Mouse (Mus musculus) hindbrain, embryonic 10.5 days (tissue): ENCODE data around the gene Gm13290. TPM values are rescaled to one million over a fixed set of nuclear protein-coding genes. Genes with fewer than 3 reads are reported as not detected.
"Not testable (repeated sequence)": the region's sequence is repeated elsewhere in the genome, so short reads cannot be mapped to it uniquely, and the experiment has no call there.

Experiments
- DNase-seq: peaks from one replicate; pipeline ENCODE4 v3.0.0-alpha.2; 2017; ENCODE audit warnings: low spot score
- H3K27ac ChIP-seq: fragments of 300-500 bp; sonication (generic); 2 replicates; pipeline ENCODE4 v1.5.1; 2016; ENCODE audit warnings: mild to moderate bottlenecking, moderate library complexity
- H3K27me3 ChIP-seq: fragments of 300-500 bp; sonication (generic); 2 replicates; pipeline ENCODE4 v1.6.1; 2016; ENCODE audit warnings: mild to moderate bottlenecking; ENCODE audit not compliant: poor library complexity, insufficient read depth, severe bottlenecking
- H3K36me3 ChIP-seq: fragments of 300-500 bp; sonication (generic); 2 replicates; pipeline ENCODE4 v1.6.1; 2016; ENCODE audit warnings: mild to moderate bottlenecking, moderate library complexity
- H3K4me1 ChIP-seq: fragments of 300-500 bp; sonication (generic); replicated peaks from 2 replicates; pipeline ENCODE4 v1.6.1; 2016; ENCODE audit warnings: mild to moderate bottlenecking
- H3K4me3 ChIP-seq: fragments of 300-500 bp; sonication (generic); 2 replicates; pipeline ENCODE4 v1.5.1; 2016; ENCODE audit warnings: mild to moderate bottlenecking, moderate library complexity
- H3K9me3 ChIP-seq: fragments of 300-500 bp; sonication (generic); 2 replicates; pipeline ENCODE4 v1.6.1; 2016; ENCODE audit warnings: mild to moderate bottlenecking, moderate library complexity
- WGBS: fragments of 180-500 bp; shearing (Covaris S2); methylation state at CpG from one replicate; pipeline ENCODE4 v1.1.7; 2016; 5-methylcytosine and 5-hydroxymethylcytosine counted together
- polyA plus RNA-seq: library from polyadenylated mRNA; unstranded; fragments of >200 nt; fragmentation: Nextera tagmentation; extraction: Ambion mirVana; gene quantifications from 2 replicates; pipeline ENCODE4 v1.2.1, GENCODE M21; 2016

Gm13290 gene
- 0.22 TPM in 1 of 2 replicates, not detected in the other for polyA plus RNA-seq

DNA sequence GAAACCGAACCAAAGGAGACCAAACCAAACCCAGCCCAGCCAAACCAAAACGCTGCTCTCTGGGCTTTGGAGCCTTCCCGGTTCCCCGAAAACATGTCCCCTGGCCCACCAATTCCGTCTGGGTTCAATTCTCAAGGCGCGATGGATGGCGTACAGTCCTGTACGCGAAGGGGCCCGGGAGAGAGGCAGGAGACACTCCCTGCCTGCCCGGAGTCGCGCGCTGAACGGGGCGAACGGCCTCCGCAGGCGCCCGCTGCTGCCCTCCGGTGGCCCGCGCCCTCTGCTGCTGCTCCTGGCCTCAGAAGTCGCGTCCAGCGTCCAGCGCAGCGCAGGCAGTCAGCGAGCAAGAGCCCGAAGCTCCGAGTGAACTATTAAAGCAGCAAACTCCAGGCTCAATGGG lies at the start of gene Gm13290:
Gene Gm13290, plus strand, starts transcription at position 301 of the 400 bp plus-strand sequence.
- H3K4me3 ChIP-seq, H3K9me3 ChIP-seq, H3K4me1 ChIP-seq, H3K27ac ChIP-seq, DNase-seq, H3K27me3 ChIP-seq, H3K36me3 ChIP-seq: not testable (repeated sequence)
- WGBS = no CpG with 5 or more reads among the region's 32 CpGs

DNA sequence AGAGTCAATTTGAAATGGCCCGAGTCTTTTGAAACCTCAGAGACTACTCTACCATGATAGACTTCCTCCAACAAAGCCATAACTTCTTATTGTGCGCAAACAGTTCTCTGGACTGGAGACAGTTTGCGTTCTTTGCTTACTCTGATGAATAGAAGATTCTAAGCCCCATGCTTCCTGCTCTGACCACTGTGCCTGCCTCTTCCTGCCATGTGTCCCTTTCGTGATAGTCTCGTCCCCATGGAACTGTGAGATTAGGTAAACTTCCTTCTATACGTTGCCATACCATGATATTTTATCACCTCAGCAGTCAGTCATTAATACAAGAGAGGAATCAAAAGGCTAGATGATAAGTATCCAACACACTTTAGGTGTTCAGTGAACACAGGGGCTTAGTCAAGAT lies 46.9 kb upstream of the Gm13290 start:
- Histone ChIP-seq H3K4me3 (no peak overlapping the region), H3K27me3 (no peaks in the 10 kb centered on the region), H3K4me1 (no peaks in the 10 kb centered on the region), H3K27ac (no peak overlapping the region), H3K36me3 (no peaks in the 10 kb centered on the region), H3K9me3 (no peaks in the 10 kb centered on the region)
- DNase-seq = no peak
- WGBS = 85% methylated on average over 6 of the region's 6 CpGs

DNA sequence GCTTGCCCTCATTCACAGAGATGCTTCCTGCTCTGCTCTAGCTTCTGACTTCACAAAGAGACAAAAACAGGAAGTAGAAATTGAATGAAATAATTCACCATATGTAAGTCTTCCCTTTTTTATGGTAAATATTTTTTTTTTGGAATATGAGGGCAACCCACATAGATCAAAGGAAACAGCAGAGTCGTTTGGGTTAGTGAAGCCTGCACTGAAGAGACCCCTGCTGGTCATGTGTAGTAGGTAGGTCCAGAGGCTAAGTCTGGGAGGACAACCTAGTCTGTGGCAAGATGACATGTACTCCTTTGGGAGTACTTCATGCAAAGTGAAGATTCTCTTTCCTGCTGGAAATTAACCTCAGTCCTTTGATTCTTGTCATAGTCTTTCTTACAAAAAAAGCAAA lies 46.3 kb upstream of the Gm13290 start:
- DNase-seq = no peak
- Histone ChIP-seq H3K27me3 (no peaks in the 10 kb centered on the region), H3K9me3 (no peaks in the 10 kb centered on the region), H3K4me3 (no peak overlapping the region), H3K27ac (no peak overlapping the region), H3K4me1 (no peaks in the 10 kb centered on the region), H3K36me3 (no peaks in the 10 kb centered on the region)
- WGBS = 5% methylated on average over 1 of the region's 1 CpGs

DNA sequence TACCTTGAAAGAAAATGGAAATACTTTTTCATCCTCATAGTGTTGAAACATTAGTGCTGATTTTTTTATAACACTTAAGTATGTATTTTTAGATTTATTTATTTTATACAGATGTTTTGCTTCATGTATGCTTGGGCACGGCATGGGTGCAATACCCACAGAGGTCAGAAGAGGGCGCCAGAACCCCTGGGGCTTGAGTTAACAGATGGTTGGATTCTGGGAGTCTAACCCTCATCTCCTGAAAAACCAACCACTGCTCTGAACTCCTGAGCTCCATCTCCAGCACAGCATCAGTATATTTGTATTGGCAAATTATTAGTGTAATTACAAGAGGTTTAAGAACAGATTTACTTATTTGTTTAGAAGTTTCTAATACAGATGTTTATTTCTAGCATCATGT lies 35.2 kb upstream of the Gm13290 start:
- peak; percentile 83 for DNase-seq
- Histone ChIP-seq H3K27me3 (no peaks in the 10 kb centered on the region), H3K36me3 (no peaks in the 10 kb centered on the region), H3K9me3 (no peaks in the 10 kb centered on the region), H3K4me1 (no peaks in the 10 kb centered on the region), H3K27ac (no peak overlapping the region), H3K4me3 (no peak overlapping the region)
- WGBS = 7% methylated on average over 2 of the region's 2 CpGs

DNA sequence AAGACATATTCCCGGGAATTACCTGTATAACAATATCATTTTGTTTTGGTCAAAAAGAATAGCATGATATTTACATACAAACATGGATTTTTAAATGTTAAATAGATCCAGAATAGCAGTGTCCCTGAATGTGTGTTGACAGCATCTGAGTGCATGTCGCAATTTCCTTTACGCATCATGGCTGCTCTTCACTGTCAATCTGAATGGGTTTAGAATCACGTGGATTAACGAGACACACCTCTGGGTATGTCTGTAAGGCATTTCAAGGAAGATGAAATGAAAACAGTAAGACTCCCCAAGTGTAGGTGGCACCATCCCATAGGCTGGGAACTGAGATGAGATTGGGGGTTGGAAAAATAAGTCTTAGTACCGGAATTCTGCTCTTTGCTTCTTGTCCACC lies 34.6 kb upstream of the Gm13290 start:
- no peaks in the 10 kb centered on the region for H3K36me3 ChIP-seq
- no peaks in the 10 kb centered on the region for H3K9me3 ChIP-seq
- no peaks in the 10 kb centered on the region for H3K4me1 ChIP-seq
- WGBS = 93% methylated on average over 6 of the region's 6 CpGs
- no peak for DNase-seq
- no peak overlapping the region for H3K4me3 ChIP-seq
- H3K27me3 ChIP-seq = no peaks in the 10 kb centered on the region
- no peak overlapping the region for H3K27ac ChIP-seq

DNA sequence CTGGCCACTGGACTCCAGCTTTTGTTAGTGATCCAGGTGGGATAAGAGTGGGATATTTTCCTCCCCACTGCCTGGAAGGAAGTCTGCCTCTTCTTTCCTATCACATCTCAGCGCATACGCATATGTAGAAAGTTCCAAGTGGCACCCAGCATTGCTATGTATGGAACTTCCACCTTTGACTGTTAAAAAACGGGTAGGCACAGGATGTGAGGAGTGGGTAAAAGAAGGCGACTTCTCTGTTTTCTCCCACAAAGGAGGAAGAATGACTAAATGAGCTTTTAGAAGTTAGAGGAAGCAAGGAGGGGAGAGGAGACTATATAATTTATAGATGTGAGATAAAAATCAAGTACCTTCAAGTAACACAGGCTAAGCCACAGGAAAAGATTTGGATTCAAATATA lies 32.2 kb upstream of the Gm13290 start:
- Histone ChIP-seq H3K27ac (no peak overlapping the region), H3K9me3 (no peaks in the 10 kb centered on the region), H3K4me3 (no peak overlapping the region), H3K4me1 (no peaks in the 10 kb centered on the region), H3K27me3 (no peaks in the 10 kb centered on the region), H3K36me3 (no peaks in the 10 kb centered on the region)
- 94% methylated on average over 4 of the region's 4 CpGs for WGBS
- DNase-seq = no peak

DNA sequence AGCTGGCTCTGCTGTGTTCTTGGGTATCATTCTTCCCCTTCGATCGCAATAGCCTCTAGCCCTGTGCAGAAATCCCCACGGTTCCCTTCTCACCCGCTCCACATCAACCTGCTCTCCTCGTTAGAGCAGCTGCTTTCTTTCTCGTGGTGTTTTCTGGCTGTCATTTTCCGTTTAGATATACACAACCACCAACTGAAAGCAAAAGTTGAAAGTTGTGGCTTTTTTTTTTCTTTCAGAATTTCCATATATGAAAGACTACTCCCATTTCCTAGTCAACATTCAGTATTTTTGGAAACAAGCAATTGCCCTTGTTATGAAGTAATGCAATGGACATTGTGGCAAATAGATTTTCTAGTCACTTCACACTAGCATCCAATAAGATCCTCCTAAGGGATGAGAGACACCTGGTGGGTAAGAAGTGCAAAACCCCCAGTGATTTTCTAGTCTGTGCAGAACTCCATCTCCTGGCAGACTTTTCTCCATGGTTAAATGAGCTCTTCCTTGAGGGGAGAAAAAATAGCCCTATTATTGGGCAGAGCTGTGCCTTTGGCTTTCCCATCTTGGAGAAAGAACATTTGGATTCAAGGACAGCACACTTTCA lies 30.8 kb upstream of the Gm13290 start:
- no peak overlapping the region for H3K4me3 ChIP-seq
- H3K27me3 ChIP-seq = no peaks in the 10 kb centered on the region
- no peaks in the 10 kb centered on the region for H3K36me3 ChIP-seq
- DNase-seq = no peak
- H3K9me3 ChIP-seq = no peaks in the 10 kb centered on the region
- no peak overlapping the region for H3K27ac ChIP-seq
- no peaks in the 10 kb centered on the region for H3K4me1 ChIP-seq
- WGBS = 86% methylated on average over 7 of the region's 7 CpGs

DNA sequence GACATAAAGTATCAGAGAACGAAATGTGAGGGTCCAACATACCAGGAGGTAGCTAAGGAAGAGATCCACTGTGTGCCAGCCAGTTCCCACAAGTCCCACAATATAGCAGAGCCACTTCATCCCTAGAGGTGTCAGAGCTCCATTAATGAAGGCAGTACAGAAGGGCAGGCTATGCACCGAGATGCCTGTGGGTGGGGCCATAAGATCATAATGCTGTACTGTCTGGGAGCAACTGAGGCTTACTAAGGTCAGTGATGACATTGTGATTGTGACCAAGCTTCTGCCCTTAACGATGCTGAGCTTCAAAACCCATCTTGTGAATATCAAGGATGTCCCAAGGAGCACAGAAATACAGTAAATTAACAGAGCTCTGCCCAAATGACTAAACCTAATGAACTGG lies 29.4 kb upstream of the Gm13290 start:
- DNase-seq = no peak
- Histone ChIP-seq H3K4me3 (no peak overlapping the region), H3K27me3 (no peaks in the 10 kb centered on the region), H3K36me3 (no peaks in the 10 kb centered on the region), H3K27ac (no peak overlapping the region), H3K4me1 (no peaks in the 10 kb centered on the region), H3K9me3 (no peaks in the 10 kb centered on the region)
- WGBS = 84% methylated on average over 3 of the region's 3 CpGs

DNA sequence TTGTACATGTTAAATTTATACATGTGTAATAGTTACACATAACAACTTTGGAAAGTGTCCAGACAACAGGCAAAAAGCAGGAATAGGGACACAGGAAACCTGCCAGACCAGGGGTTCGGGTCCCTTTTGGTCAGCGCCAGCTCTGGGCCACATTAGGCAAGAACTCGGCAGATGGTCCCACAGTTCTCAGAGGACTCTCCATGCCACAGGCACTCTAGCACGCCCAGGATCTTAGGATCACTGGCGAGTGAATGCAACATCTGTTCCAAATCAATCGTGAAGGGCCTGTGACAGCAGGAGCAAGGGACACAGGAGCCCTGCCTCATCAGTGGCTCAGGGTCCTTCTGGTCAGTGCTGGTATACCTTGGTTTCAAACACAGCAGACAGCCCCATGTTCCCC lies 23.7 kb upstream of the Gm13290 start:
- Histone ChIP-seq H3K36me3 (no peaks in the 10 kb centered on the region), H3K4me3 (no peak overlapping the region), H3K9me3 (no peaks in the 10 kb centered on the region), H3K4me1 (no peaks in the 10 kb centered on the region), H3K27me3 (no peaks in the 10 kb centered on the region), H3K27ac (no peak overlapping the region)
- WGBS = 63% methylated on average over 6 of the region's 6 CpGs
- DNase-seq = no peak

DNA sequence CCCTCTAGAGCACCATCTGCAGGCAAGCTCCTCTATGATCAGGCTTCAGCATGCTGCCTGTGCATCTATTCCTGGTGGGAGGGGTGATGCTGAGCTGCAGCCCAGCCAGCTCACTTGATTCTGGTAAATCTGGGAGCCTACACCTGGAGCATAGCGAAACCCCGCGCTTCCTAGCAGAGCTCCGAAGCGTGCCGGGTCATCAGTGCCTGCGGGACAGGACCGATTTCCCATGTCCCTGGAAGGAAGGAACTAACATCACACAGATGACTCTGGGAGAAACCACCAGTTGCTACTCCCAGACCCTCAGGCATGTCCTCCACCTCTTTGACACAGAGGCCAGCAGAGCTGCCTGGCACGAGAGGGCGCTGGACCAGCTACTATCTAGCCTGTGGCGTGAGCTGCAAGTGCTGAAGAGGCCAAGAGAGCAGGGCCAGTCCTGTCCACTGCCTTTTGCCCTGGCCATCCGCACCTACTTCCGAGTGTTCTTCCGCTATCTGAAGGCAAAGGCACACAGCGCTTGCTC lies 18.8 kb upstream of the Gm13290 start, which contains the start of gene Gm13271:
Gene Gm13271, plus strand, starts transcription at position 51 of the 523 bp plus-strand sequence.
- not testable (repeated sequence) for H3K4me3 ChIP-seq, DNase-seq, H3K27ac ChIP-seq, H3K27me3 ChIP-seq, H3K9me3 ChIP-seq, H3K4me1 ChIP-seq, H3K36me3 ChIP-seq
- WGBS = 75% methylated on average over 15 of the region's 15 CpGs

DNA sequence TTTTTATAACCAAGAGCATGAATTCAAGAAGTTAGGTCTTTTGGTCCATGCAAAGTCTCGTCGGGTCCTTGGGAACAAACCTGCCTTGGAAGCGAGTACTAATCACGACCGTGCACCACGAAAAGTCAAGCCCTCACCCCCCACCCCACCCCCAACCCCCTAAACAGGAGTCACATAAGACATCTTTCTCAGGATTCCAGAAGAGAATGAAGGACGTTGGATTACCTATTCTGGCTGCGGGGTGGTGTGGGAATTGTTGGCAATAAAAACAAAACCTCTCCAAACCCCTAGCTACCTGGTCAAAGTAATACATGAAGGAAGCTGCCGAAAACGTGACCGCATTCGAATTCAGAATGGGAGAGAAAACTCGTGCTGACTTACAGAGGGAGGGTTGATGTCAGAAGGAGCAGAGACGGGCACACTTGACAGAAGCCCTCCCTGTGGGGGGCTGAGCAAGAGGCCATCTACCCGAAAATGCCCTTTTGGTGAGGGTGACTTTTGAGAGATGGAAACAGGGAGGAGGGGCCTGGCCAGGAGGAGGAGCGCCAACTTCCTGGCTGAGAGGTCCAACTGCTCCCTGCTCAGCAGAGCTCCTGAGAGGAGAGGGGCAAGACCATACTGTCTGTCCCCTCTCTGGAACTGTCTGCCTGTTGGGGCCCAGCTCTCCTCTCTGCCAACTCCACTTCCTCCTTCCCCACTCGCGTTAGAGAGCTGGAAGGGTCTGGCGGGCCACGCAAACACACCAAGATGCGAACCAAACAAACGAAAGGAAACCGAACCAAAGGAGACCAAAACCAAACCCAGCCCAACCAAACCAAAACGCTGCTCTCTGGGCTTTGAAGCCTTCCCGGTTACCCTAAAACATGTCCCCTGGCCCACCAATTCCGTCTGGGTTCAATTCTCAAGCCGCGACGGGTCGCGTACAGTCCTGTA lies 16.8 kb upstream of the Gm13290 start:
- H3K4me1 ChIP-seq, H3K9me3 ChIP-seq, H3K27me3 ChIP-seq, H3K36me3 ChIP-seq: not testable (repeated sequence)
- Histone ChIP-seq H3K27ac (peak overlapping the region; percentile 90), H3K4me3 (peak overlapping the region; percentile 60)
- 13% methylated on average over 29 of the region's 31 CpGs for WGBS
- DNase-seq = peak; percentile 60

DNA sequence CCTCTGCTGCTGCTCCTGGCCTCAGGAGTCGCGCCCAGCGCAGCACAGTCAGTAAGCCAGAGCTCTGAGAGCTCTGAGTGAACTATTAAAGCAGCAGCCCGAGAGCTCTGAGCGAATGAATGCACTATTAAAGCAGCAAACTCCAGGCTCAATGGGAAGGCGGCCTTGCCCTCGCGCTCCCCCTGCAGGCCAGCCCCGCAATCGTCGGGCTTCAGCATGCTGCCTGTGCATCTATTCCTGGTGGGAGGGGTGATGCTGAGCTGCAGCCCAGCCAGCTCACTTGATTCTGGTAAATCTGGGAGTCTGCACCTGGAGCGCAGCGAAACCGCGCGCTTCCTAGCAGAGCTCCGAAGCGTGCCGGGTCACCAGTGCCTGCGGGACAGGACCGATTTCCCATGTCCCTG lies 16.0 kb upstream of the Gm13290 start:
- WGBS = under 1% methylated on average over 21 of the region's 21 CpGs

DNA sequence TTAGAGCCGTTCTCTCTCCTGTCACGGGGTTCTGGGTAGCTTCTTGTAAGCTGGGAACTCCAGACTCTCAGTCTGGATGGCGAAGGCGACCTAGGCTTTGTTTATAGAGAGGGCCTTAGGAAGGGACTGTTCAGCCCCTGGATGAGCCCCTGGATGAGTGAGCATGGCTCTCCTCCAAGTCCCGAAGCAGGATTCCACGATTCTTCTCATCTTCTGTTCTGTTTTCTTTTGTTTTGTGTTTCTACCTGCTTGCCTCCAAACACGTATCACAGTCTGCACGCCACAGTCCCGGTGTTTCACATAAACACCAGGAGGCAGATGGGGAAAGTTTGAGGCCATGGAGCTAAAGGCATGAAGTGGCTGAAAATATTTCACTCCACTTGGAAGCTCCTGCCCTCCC lies 14.9 kb upstream of the Gm13290 start:
- H3K27me3 ChIP-seq, H3K9me3 ChIP-seq, H3K36me3 ChIP-seq, H3K4me1 ChIP-seq, DNase-seq, H3K27ac ChIP-seq, H3K4me3 ChIP-seq: not testable (repeated sequence)
- WGBS = 89% methylated on average over 9 of the region's 9 CpGs

More for the DNA sequence above, 16.0 kb upstream of the Gm13290 start:
- H3K9me3 ChIP-seq, H3K36me3 ChIP-seq, H3K27me3 ChIP-seq, H3K4me1 ChIP-seq: not testable (repeated sequence)
- Histone ChIP-seq H3K27ac (peak overlapping the region; percentile 90), H3K4me3 (peak overlapping the region; percentile 60)
- DNase-seq = peak; percentile 88
